Mouse (Mus musculus): ENCODE measurements around the gene Ccdc121.
A peak's percentile ranks its signal among the peaks of the same experiment; 100 is the strongest.

Gene Ccdc121

GRCm38 (mm10) chr1:181511307-181511706, at the start of gene Ccdc121:
TSS of gene Ccdc121 (minus strand) at chr1:181511451.
- no peak for DNase-seq

DNA sequence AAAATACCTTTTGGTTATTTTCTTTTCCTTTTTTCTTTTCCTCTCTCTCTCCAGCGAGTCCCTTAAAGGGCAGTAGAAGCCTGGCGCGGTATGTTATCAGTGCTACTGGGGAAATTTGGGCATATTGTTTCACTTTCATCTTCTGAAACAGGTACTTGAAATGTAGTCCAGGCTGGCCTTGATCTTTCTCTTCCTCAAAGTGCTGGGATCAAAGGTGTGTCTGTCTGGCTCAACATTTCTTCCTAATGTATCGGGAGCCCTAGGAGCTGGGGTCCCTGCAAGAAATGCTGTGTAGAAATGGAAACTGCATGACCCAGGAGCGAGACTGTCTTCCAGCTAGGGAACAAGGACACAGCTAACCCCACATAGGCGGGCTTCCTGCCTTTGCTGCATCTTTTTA, 49.1 kb upstream of the Ccdc121 start:
- DNase-seq = no peak

GRCm38 (mm10) chr1:181559655-181560054, 48.4 kb upstream of the Ccdc121 start:
- no peak for DNase-seq

DNA sequence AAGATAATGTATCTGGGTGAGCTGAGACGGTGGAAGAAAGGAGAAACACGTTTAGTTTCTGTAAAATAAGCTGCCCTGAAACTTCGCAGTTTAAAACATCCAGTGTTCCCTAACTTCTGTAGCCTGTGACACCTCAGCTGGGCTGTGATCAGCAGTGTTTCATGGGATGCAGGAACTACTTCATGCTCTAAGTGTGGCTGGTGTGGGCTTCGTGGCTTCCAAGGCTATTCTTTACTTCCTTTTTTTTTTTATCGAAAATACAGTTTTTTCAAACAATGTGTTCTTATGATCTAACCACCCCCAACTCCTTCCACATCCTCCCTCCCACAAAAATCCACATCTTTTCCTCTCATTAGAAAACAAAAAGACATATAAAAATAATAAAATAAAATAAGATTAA, 44.2 kb upstream of the Ccdc121 start:
- no peak for DNase-seq

DNA sequence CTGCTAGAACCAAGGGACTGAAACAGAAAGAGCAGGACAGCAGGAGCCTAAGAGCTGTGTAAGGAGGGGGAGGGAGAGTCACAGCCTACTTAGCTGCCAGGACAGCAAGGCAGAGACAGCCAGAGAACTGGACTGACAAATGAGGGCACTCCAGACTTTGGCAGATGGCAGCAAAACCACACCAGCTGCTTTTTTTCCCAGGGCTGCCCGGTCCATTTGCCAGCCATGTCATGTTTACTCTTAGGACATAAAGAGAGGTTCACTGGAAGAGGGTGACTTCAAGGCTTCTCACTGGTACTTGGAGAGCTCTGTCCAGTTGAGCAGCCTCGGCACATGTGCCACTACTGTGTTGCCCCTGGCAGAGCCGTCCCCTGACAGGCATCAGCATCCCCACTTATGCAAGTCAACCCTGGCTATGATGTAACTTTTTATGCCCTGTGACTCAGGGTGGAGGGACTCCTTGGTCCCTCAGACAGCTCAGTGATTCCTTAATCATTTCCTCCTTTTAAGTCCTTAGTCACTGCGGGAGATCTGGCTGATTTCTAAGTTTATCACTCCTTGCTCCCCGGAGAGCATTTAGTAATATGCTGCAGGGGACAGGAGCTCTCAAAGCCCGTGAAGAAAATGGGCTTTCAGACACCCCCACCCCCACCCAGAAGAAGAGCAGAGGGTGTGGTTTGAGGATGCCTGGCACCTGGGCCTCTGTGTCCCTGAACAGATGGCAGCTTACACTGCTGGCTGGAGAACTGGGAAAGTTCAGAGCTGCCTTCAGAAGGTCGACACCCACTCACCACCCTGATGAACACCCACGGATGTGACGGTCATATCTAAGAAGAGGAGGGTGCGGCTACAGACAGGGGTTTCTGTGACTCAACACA, 41.5 kb upstream of the Ccdc121 start:
- no peak for DNase-seq

DNA sequence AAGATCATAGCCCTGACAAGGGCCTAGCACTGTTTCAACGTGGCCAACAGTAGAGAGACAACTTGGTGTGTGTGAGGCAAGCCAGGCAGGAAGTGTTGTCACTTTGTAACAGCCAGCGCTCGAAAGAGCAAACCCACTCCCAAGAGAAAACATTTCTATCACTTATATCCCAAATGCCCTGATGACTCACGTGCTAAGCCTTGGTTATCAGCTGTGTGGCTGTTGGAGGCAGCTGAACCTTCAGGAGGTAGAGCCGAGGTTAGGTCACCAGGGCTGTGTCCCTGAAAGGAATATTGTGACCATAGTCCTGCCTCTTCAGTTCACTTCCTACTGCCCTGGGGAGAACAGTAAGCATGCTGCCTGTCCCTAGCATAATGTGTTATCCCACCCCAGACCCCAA, 39.6 kb upstream of the Ccdc121 start:
- DNase-seq = no peak

DNA sequence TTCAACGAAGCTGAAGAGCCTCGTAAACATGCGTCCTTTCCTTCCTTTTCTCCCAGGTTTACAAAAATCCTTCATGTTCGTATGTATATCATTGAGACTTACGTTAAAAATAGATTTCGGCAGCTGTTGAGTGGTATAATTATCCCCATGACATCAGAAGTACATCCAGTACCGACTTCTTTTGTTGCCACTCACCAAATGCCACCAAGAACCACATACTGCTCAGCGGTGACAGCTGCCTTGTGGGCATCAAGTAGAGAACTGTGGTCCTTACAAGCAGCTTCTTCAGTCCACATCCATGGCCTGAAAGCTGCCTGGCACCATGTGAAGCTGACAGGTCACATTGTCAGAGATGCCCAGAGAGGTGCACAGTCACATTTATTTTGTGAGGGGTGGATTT, 38.7 kb upstream of the Ccdc121 start:
- no peak for DNase-seq

DNA sequence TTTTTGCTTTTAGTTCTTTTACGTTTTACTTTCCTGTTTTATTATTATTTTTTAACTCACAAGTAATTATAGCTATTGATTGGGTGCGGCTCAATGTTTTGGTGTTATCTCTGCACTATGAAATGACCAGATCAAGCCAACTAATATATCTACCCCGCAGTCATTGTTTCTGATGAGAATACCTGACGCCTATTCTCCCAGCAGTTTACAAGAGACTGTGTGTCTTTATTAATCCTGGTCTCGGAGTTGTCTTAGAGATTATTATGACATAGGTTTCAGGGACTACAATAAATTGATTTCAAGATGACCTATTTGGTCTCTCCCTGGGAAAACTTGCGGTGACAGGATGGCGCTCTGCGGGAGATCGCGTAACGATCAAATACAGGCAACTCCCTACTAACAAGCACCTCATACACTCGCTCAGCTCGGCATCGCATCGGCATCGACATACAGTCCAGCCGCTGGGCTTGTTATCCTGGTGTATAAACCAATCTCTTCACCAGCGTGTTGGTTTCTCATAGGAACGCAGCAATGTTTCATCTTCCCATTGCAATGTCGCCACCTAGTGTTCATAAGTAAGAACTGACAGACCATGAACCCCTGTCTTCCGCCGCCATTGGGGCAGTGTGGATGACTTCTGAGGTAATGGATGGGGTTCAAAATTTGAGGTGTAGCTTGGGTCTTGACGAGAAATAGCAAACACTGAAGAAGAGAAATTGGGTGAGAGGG, 34.0 kb upstream of the Ccdc121 start:
- DNase-seq = peak; percentile 54 to 61

- peak in 1 of 2 experiments; percentile 7 for DNase-seq
Observed at GRCm38 (mm10) chr1:181543711-181544383, 32.6 kb upstream of the Ccdc121 start.

GRCm38 (mm10) chr1:181539846-181540769, 28.9 kb upstream of the Ccdc121 start:
- no peak for DNase-seq

- DNase-seq = no peak
Observed at GRCm38 (mm10) chr1:181537627-181538525, 26.6 kb upstream of the Ccdc121 start.

DNA sequence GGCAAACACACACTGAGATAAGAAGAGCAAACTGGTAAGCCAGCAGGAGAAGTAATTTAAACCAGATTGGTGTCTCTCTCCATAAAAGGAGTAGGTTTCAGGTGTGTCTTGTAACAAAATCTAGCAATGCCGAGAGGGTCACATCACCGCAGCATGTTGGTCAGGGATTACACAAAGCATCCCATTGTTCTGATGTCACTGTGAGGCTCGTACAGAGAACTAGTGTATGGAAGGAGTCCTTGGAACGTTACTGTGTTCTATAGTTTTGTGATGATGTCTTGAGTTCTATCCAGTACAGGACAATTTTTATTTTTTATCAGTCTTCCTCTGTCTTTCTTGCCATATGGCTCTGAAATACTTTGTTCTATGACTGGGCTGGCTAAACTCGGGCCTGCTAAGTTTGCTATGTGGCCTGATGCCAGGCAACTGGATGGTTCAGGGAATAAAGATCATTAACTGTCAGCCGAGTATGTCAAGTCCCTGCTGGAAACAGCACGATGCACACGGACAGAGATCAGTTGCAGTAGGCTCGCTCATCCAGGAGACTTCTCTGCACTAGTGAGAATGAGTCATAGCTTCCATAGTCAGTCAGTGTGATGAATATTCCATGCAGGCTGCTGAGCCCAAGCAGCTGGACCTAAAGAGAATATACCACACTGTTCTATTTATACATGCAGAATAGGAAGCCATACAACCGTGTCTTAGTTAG, 24.1 kb upstream of the Ccdc121 start:
- no peak for DNase-seq

- no peak for DNase-seq
Observed at GRCm38 (mm10) chr1:181529368-181529767, 18.1 kb upstream of the Ccdc121 start.

GRCm38 (mm10) chr1:181525996-181526395, 14.7 kb upstream of the Ccdc121 start:
- DNase-seq = peak; percentile 4 to 9

GRCm38 (mm10) chr1:181523831-181524230, 12.6 kb upstream of the Ccdc121 start:
- DNase-seq = no peak

- no peak for DNase-seq
Observed at GRCm38 (mm10) chr1:181521401-181522091, 10.3 kb upstream of the Ccdc121 start.

DNA sequence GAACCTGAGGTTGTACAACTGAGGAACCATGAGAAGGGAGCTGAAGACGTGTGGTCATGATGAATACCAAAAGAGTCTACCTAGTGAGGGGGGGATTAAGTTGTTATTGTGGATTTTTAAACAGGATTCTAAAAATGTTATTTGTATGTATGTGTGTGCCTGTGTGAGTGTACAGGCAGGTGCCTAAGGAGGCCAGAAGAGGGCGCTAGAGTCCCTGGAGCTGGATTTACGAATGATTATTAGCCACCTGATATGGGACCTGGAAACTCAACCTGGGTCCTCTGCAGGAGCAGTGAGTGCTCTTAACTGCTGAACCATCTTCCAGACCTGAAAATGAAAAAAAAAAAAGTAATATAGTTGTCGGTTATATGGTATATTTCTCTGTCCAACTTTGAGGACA, 7.9 kb upstream of the Ccdc121 start:
- no peak for DNase-seq

GRCm38 (mm10) chr1:181518046-181518445, 6.8 kb upstream of the Ccdc121 start:
- no peak for DNase-seq

DNA sequence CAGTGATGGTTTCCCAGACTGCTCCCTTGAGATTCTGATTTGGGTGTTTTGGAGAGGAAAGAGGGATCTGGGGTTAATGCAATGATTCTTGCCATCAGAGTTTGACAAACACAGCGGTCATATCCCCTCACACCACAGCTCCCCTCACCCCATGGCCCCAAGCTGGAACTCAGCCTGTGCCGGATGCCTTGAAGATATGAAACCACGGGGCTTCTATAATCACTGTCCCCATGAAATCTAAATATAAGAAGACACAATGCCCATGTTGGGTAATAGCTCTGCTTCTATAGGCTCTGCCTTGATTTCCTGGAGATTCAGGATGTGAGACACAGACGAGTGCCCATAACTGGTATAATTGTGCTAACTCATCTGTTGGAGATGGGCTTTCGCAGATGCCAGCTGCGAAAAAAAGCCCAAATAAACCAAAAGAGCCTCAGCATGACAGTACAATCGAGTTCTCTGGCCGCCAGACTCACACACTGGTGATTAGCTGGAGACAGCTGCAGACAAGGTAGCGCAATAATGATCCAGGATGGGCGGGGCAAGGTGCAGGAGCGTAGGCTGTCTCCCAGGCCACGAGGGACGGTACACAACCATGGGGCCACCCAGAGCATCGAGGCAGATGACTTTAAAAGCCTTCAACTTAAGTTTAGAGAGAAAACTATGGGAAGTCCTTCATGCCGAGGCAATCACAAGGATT, 1.3 kb upstream of the Ccdc121 start:
- no peak for DNase-seq
